Mouse (Mus musculus) liver, embryonic 13.5 days (tissue): ENCODE measurements around the gene Bbip1. TPM values are rescaled to one million over a fixed set of nuclear protein-coding genes. Genes with fewer than 3 reads are reported as not detected.

ENCODE experiments used
- ATAC-seq: fragments of 200-750 bp; cut with Nextera tagmentation; 2 replicates; pipeline ENCODE4 v1.8.0; 2017; ENCODE audit warnings: low read depth, mild to moderate bottlenecking, moderate number of reproducible peaks, moderate library complexity
- DNase-seq: peaks from one replicate; pipeline ENCODE4 v3.0.0; 2022
- H3K27ac ChIP-seq: fragments of 300-500 bp; sonication (generic); 2 replicates; pipeline ENCODE4 v1.5.1; 2015; ENCODE audit warnings: moderate library complexity, mild to moderate bottlenecking, inconsistent platforms
- H3K27me3 ChIP-seq: fragments of 300-500 bp; sonication (generic); 2 replicates; pipeline ENCODE4 v1.6.1; 2015; ENCODE audit warnings: mild to moderate bottlenecking, inconsistent platforms
- H3K36me3 ChIP-seq: fragments of 300-500 bp; sonication (generic); 2 replicates; pipeline ENCODE4 v1.6.1; 2015; ENCODE audit warnings: mild to moderate bottlenecking, inconsistent platforms
- H3K4me1 ChIP-seq: fragments of 300-500 bp; sonication (generic); replicated peaks from 2 replicates; pipeline ENCODE4 v1.6.1; 2015; ENCODE audit warnings: inconsistent platforms
- H3K4me2 ChIP-seq: fragments of 300-500 bp; sonication (generic); 2 replicates; pipeline ENCODE4 v1.6.1; 2015; ENCODE audit warnings: inconsistent platforms, mild to moderate bottlenecking, moderate library complexity
- H3K4me3 ChIP-seq: fragments of 300-500 bp; sonication (generic); replicated peaks from 2 replicates; pipeline ENCODE4 v1.5.1; 2015; ENCODE audit warnings: mild to moderate bottlenecking, inconsistent platforms
- H3K9ac ChIP-seq: fragments of 300-500 bp; sonication (generic); 2 replicates; pipeline ENCODE4 v1.6.1; 2015; ENCODE audit warnings: mild to moderate bottlenecking, inconsistent platforms
- H3K9me3 ChIP-seq: fragments of 300-500 bp; sonication (generic); replicated peaks from 2 replicates; pipeline ENCODE4 v1.6.1; 2016; ENCODE audit warnings: inconsistent platforms
- WGBS: fragments of 180-500 bp; shearing (Covaris S2); methylation state at CpG from one replicate; pipeline ENCODE4 v1.1.7; 2015; ENCODE audit not compliant: insufficient replicate concordance; 5-methylcytosine and 5-hydroxymethylcytosine counted together
- polyA plus RNA-seq: library from polyadenylated mRNA; unstranded; fragments of >200 nt; fragmentation: Nextera tagmentation; extraction: Ambion mirVana; gene quantifications from 2 replicates; pipeline ENCODE4 v1.2.1, GENCODE M21; 2015

Gene Bbip1
- polyA plus RNA-seq, 1 experiment from 2014 or later = 58.6 TPM

- Histone ChIP-seq H3K4me1 (peaks cover 47% of the 10 kb centered on the region), H3K9me3 (no peaks in the 10 kb centered on the region), H3K4me2 (no peak overlapping the region), H3K9ac (no peak overlapping the region), H3K36me3 (no peaks in the 10 kb centered on the region), H3K27me3 (no peaks in the 10 kb centered on the region), H3K4me3 (no peak overlapping the region), H3K27ac (no peak overlapping the region; the same call in 1 of the 2 replicates)
- DNase-seq (no peak), ATAC-seq (no peak)
- WGBS = 78% methylated on average over 25 of the region's 25 CpGs
Observed at GRCm38 (mm10) chr19:53898970-53899900, 45.2 kb downstream of the Bbip1 start.

DNA sequence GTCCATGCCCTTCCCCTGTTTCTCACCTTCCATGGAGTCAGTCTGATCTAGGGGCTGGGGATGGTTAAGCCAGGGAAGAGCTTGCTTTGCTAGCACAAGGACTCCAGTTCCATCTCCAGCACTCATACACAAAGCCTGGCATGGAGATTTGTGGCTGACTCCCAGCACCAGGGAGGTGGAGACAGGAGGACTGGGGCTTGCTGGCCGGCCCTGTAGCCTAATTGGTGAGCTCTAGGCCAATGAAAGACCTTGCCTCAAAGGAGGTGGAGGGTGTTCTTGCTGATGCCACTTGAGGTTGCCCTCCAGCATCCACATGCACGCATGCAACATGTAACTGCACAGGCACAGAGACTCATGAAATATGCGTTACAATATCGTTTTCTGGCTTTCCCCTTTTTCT, 45.9 kb downstream of the Bbip1 start:
- Histone ChIP-seq H3K4me2 (no peak overlapping the region), H3K9me3 (no peaks in the 10 kb centered on the region), H3K9ac (no peak overlapping the region), H3K4me1 (peaks cover 50% of the 10 kb centered on the region), H3K36me3 (no peaks in the 10 kb centered on the region), H3K27me3 (no peaks in the 10 kb centered on the region), H3K4me3 (no peak overlapping the region), H3K27ac (no peak overlapping the region; the same call in 1 of the 2 replicates)
- DNase-seq = no peak
- no peak for ATAC-seq
- 72% methylated on average over 4 of the region's 4 CpGs for WGBS

DNA sequence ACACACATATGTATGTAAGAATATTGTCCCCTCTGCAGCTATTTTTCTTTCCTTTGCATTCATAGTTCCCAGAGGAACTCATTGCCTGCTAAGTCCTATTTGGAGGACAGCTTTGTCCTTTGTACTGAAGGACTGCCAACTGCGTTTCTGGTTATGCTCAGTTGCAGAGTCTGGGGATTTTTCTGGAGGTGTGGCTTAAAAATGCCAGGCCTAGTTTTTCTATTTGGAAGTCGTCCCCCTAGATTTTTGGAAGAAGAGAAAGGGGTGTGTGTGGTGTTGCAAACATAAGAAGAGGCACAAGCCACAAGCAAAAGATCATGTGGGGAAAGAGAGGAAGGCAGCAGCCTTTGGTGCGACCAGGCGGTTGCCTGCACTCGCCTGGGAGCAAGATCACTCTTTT, 46.4 kb downstream of the Bbip1 start:
- no peaks in the 10 kb centered on the region for H3K36me3 ChIP-seq
- no peak overlapping the region for H3K9ac ChIP-seq
- H3K4me2 ChIP-seq = no peak overlapping the region
- H3K27me3 ChIP-seq = no peaks in the 10 kb centered on the region
- ATAC-seq (no peak), DNase-seq (no peak)
- H3K4me1 ChIP-seq = peaks cover 54% of the 10 kb centered on the region
- 78% methylated on average over 5 of the region's 5 CpGs for WGBS
- H3K9me3 ChIP-seq = no peaks in the 10 kb centered on the region
- H3K4me3 ChIP-seq = no peak overlapping the region
- H3K27ac ChIP-seq = no peak overlapping the region; the same call in 1 of the 2 replicates

GRCm38 (mm10) chr19:53894538-53895121, 49.8 kb downstream of the Bbip1 start:
- no peaks in the 10 kb centered on the region for H3K27me3 ChIP-seq
- ATAC-seq (peak; percentile 50), DNase-seq (peak; percentile 15)
- H3K4me1 ChIP-seq = peaks cover 70% of the 10 kb centered on the region
- H3K4me2 ChIP-seq = no peak overlapping the region
- WGBS = 39% methylated on average over 12 of the region's 12 CpGs
- H3K9ac ChIP-seq = peak overlapping the region; percentile 31
- H3K9me3 ChIP-seq = no peaks in the 10 kb centered on the region
- H3K4me3 ChIP-seq = no peak overlapping the region
- H3K27ac ChIP-seq = peak overlapping the region; percentile 87
- H3K36me3 ChIP-seq = no peaks in the 10 kb centered on the region

DNA sequence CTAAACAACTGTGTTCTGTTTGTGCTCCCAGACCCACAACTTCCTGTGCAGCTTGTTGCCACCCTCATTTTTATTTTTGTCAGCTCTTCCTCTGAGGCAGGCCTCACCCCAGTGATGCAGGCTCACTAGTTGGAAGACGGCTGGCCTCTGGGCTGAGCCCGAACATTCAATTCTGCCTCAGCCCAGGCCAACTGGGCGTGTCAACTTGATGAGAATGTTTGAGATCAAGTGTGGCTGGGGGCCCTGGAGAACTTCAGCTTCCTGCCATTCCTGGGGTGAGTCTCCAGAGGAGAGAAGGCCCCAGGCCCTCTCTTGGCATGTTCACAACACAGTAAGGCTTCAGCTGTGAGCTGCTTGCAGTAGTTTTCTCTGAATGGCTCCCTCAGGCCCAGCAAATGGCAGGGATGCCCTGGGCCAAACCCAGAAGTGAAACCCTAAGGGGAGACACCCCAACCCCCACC, 50.7 kb downstream of the Bbip1 start:
- 27% methylated on average over 3 of the region's 3 CpGs for WGBS
- ATAC-seq (peak; percentile 19; the same call in 1 of the 2 replicates), DNase-seq (no peak)
- Histone ChIP-seq H3K9me3 (no peaks in the 10 kb centered on the region), H3K4me1 (peaks cover 77% of the 10 kb centered on the region), H3K9ac (peak overlapping the region; percentile 31; the same call in 1 of the 2 replicates), H3K4me3 (no peak overlapping the region), H3K36me3 (no peaks in the 10 kb centered on the region), H3K27me3 (no peaks in the 10 kb centered on the region), H3K4me2 (peak overlapping the region; percentile 13; the same call in 1 of the 2 replicates), H3K27ac (peak overlapping the region; percentile 87)

DNA sequence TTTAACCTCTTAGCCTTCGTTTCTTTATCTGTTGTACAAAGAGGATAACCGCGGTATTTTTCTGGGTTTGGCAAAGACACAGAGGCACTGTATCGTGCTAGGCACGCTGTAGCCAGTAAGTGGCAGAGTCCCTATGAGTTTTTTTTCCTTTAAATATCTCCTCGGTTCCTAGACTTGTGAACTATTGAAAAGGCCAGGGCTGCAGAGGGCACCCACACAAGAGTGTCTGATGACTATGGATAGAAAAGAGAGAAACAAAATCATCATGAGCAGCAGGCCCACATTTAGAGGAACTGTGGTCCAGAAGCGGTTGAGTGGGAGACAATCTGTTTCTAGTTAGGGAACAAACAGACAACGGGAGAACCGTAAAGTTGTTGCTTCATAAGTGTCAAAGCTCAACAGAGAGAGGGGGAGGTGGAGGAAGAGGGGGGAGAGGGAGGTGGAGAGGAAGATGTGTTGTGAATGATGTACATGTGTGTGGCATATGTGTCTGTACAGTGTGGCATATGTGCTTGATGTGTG, 51.5 kb downstream of the Bbip1 start:
- DNase-seq = no peak
- Histone ChIP-seq H3K9me3 (no peaks in the 10 kb centered on the region), H3K9ac (peak overlapping the region; percentile 45; the same call in 1 of the 2 replicates), H3K27me3 (no peaks in the 10 kb centered on the region), H3K4me2 (no peak overlapping the region), H3K4me3 (no peak overlapping the region), H3K4me1 (peaks cover 83% of the 10 kb centered on the region), H3K36me3 (no peaks in the 10 kb centered on the region), H3K27ac (peak overlapping the region; percentile 87)
- ATAC-seq = no peak
- 27% methylated on average over 9 of the region's 9 CpGs for WGBS

- Histone ChIP-seq H3K4me2 (peak within 1 kb of the TSS; percentile 15), H3K27me3 (no peaks in the 10 kb centered on the region), H3K36me3 (no peaks in the 10 kb centered on the region), H3K4me3 (no peak within 1 kb of the TSS), H3K4me1 (peaks cover 91% of the 10 kb centered on the region), H3K27ac (peak within 1 kb of the TSS; percentile 87), H3K9ac (peak within 1 kb of the TSS; percentile 45), H3K9me3 (no peaks in the 10 kb centered on the region)
- ATAC-seq = no peak
- no peak for DNase-seq
- WGBS = 51% methylated on average over 3 of the region's 3 CpGs
Observed at GRCm38 (mm10) chr19:53892061-53892460, 52.4 kb downstream of the Bbip1 start, which contains the start of gene Pdcd4. Pdcd4 (plus strand) TSS chr19:53892231.

GRCm38 (mm10) chr19:53891569-53891968, 52.9 kb downstream of the Bbip1 start:
- DNase-seq = no peak
- peak overlapping the region; percentile 87 for H3K27ac ChIP-seq
- H3K9me3 ChIP-seq = no peaks in the 10 kb centered on the region
- no peaks in the 10 kb centered on the region for H3K27me3 ChIP-seq
- no peak overlapping the region for H3K4me3 ChIP-seq
- H3K4me2 ChIP-seq = peak overlapping the region; percentile 15; the same call in 1 of the 2 replicates
- peak; percentile 21 for ATAC-seq
- WGBS = 44% methylated on average over 2 of the region's 2 CpGs
- H3K36me3 ChIP-seq = no peaks in the 10 kb centered on the region
- H3K4me1 ChIP-seq = peaks cover 92% of the 10 kb centered on the region
- peak overlapping the region; percentile 45 for H3K9ac ChIP-seq

- H3K36me3 ChIP-seq = no peaks in the 10 kb centered on the region
- H3K27me3 ChIP-seq = no peaks in the 10 kb centered on the region
- H3K9ac ChIP-seq = peak overlapping the region; percentile 31; the same call in 1 of the 2 replicates
- ATAC-seq (peak; percentile 25; the same call in 1 of the 2 replicates), DNase-seq (peak; percentile 56)
- H3K4me2 ChIP-seq = peak overlapping the region; percentile 15
- WGBS = 21% methylated on average over 5 of the region's 5 CpGs
- no peaks in the 10 kb centered on the region for H3K9me3 ChIP-seq
- H3K27ac ChIP-seq = peak overlapping the region; percentile 87
- no peak overlapping the region for H3K4me3 ChIP-seq
- H3K4me1 ChIP-seq = peaks cover 92% of the 10 kb centered on the region
Observed at GRCm38 (mm10) chr19:53890781-53891251, 53.6 kb downstream of the Bbip1 start.

- Histone ChIP-seq H3K9ac (peak overlapping the region; percentile 31; the same call in 1 of the 2 replicates), H3K4me3 (no peak overlapping the region), H3K27ac (peak overlapping the region; percentile 87), H3K4me1 (peaks cover 94% of the 10 kb centered on the region), H3K36me3 (no peaks in the 10 kb centered on the region), H3K4me2 (no peak overlapping the region; the same call in 1 of the 2 replicates), H3K9me3 (no peaks in the 10 kb centered on the region), H3K27me3 (no peaks in the 10 kb centered on the region)
- WGBS = 42% methylated on average over 5 of the region's 5 CpGs
- ATAC-seq (no peak), DNase-seq (no peak)
Observed at GRCm38 (mm10) chr19:53890274-53890673, 54.2 kb downstream of the Bbip1 start.

GRCm38 (mm10) chr19:53889555-53889954, 54.9 kb downstream of the Bbip1 start:
- H3K27ac ChIP-seq = peak overlapping the region; percentile 30; the same call in 1 of the 2 replicates
- 52% methylated on average over 5 of the region's 5 CpGs for WGBS
- ATAC-seq (no peak), DNase-seq (no peak)
- no peaks in the 10 kb centered on the region for H3K36me3 ChIP-seq
- no peaks in the 10 kb centered on the region for H3K27me3 ChIP-seq
- no peak overlapping the region for H3K4me2 ChIP-seq
- no peak overlapping the region for H3K4me3 ChIP-seq
- H3K4me1 ChIP-seq = peaks cover 94% of the 10 kb centered on the region
- H3K9ac ChIP-seq = no peak overlapping the region
- no peaks in the 10 kb centered on the region for H3K9me3 ChIP-seq
